In the genomic region with DNA sequence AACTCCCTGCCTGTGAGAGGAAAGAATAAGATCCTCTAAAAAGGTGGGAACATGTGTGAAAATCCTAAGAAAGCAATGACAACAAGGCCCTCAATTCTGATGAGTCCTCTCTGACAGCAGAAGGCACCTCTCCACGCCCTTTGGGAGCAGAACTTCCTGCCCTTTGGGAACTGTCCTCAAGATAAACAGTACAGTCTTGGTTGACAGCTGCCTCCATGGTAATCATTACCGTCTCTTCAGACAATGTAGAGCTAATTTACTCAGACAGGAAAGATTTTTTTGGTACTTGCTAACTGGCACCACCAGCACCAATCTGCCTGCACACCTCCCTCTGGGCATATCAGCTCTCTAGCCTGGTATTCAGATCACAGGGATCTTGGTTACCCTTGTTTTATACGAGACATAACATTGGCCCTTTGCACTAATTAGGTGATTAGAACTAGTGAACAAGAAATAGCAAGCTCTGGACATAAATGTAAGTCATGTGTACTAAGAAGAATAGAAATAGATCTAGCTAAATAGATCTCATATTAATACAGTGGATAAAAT, we compare ENCODE assay signal across 30 mouse cellular contexts. TPM values are rescaled to one million over a fixed set of nuclear protein-coding genes. Genes with fewer than 3 reads are reported as not detected.
DNase-seq lines count a peak whose midpoint lies in the region; ATAC-seq and TF ChIP-seq lines count a peak whose summit lies in the region.
"Had no signal": no experiment of that assay in that cellular context is flagged by ENCODE, and none has a peak within 500 bp of the region (broad histone marks: within the 10 kb centered on the region; RNA-seq: fewer than 3 reads in every experiment).

No protein-coding gene starts in this region.

- H3K4me3 ChIP-seq in embryonic facial prominence, embryonic 11.5 days (ENCODE audit: low read depth, low read length) = no peak overlapping the region
- no peak overlapping the region for H3K4me3 ChIP-seq in embryonic facial prominence, embryonic 10.5 days
- no peak overlapping the region for H3K4me3 ChIP-seq in midbrain, embryonic 14.5 days (replicated peaks; ENCODE audit: low read depth, low read length)
- no peak overlapping the region for H3K4me3 ChIP-seq in midbrain, embryonic 10.5 days
- no peak overlapping the region for H3K4me3 ChIP-seq in midbrain, postnatal 0 days (ENCODE audit: low read depth, low read length)
- no peak overlapping the region for H3K4me3 ChIP-seq in midbrain, embryonic 13.5 days (replicated peaks)
- H3K4me3 ChIP-seq: embryonic facial prominence, embryonic 12.5 days; embryonic facial prominence, embryonic 15.5 days; erythroblast, embryonic 14.5 days; forebrain, embryonic 10.5 days; forebrain, embryonic 12.5 days had no signal

- ATAC-seq in embryonic facial prominence, embryonic 11.5 days (replicated peaks; ENCODE audit: insufficient number of reproducible peaks, low FRiP score, low TSS enrichment, low read depth) = no peak
- no peak for ATAC-seq in midbrain, embryonic 14.5 days (ENCODE audit: low FRiP score, low TSS enrichment)
- peak; percentile 41; the same call in 1 of the 2 replicates for ATAC-seq in midbrain, postnatal 0 days (ENCODE audit: low FRiP score)
- ATAC-seq in midbrain, embryonic 13.5 days = no peak
- ATAC-seq: activated CD4-positive, CD25-positive, alpha-beta regulatory T cell, adult 4 months; CD4-positive, CD25-positive, alpha-beta regulatory T cell, adult 4 months; forebrain, embryonic 14.5 days; forebrain, embryonic 16.5 days; Patski had no signal

- 26% methylated on average over 3 of the region's 3 CpGs for WGBS in embryonic facial prominence, embryonic 11.5 days
- WGBS in embryonic facial prominence, embryonic 10.5 days = 39% methylated on average over 3 of the region's 3 CpGs
- WGBS in midbrain, embryonic 14.5 days = 49% methylated on average over 3 of the region's 3 CpGs
- WGBS in midbrain, embryonic 10.5 days = 63% methylated on average over 3 of the region's 3 CpGs
- WGBS in midbrain, postnatal 0 days = 54% methylated on average over 3 of the region's 3 CpGs
- 65% methylated on average over 3 of the region's 3 CpGs for WGBS in midbrain, embryonic 13.5 days

- no peaks in the 10 kb centered on the region for H3K9me3 ChIP-seq in embryonic facial prominence, embryonic 11.5 days (replicated peaks; ENCODE audit: control insufficient read depth, low read length)
- H3K9me3 ChIP-seq in embryonic facial prominence, embryonic 10.5 days = no peaks in the 10 kb centered on the region
- H3K9me3 ChIP-seq in midbrain, embryonic 14.5 days (ENCODE audit: control insufficient read depth, low read length) = no peaks in the 10 kb centered on the region
- no peaks in the 10 kb centered on the region for H3K9me3 ChIP-seq in midbrain, embryonic 10.5 days (replicated peaks)
- H3K9me3 ChIP-seq in midbrain, postnatal 0 days (ENCODE audit: low read length) = no peaks in the 10 kb centered on the region
- no peaks in the 10 kb centered on the region for H3K9me3 ChIP-seq in midbrain, embryonic 13.5 days
- H3K9me3 ChIP-seq: embryonic facial prominence, embryonic 12.5 days; embryonic facial prominence, embryonic 15.5 days; forebrain, embryonic 10.5 days; forebrain, embryonic 12.5 days; G1E had no signal

- H3K36me3 ChIP-seq in embryonic facial prominence, embryonic 11.5 days (replicated peaks; ENCODE audit: control insufficient read depth, insufficient read depth, low read depth, low read length) = no peaks in the 10 kb centered on the region
- H3K36me3 ChIP-seq in embryonic facial prominence, embryonic 10.5 days (replicated peaks) = no peaks in the 10 kb centered on the region
- H3K36me3 ChIP-seq in midbrain, embryonic 14.5 days (ENCODE audit: control insufficient read depth, insufficient read depth, low read length) = no peaks in the 10 kb centered on the region
- no peaks in the 10 kb centered on the region for H3K36me3 ChIP-seq in midbrain, embryonic 10.5 days
- H3K36me3 ChIP-seq in midbrain, postnatal 0 days (ENCODE audit: insufficient read depth, low read length) = no peaks in the 10 kb centered on the region
- no peaks in the 10 kb centered on the region for H3K36me3 ChIP-seq in midbrain, embryonic 13.5 days
- H3K36me3 ChIP-seq: embryonic facial prominence, embryonic 12.5 days; embryonic facial prominence, embryonic 15.5 days; forebrain, embryonic 10.5 days; forebrain, embryonic 12.5 days; G1E had no signal

- no peak overlapping the region for H3K27ac ChIP-seq in embryonic facial prominence, embryonic 11.5 days (replicated peaks; ENCODE audit: low read depth, low read length)
- H3K27ac ChIP-seq in embryonic facial prominence, embryonic 10.5 days (replicated peaks) = no peak overlapping the region
- H3K27ac ChIP-seq in midbrain, embryonic 14.5 days (replicated peaks; ENCODE audit: low read depth, low read length) = no peak overlapping the region
- no peak overlapping the region for H3K27ac ChIP-seq in midbrain, embryonic 10.5 days (replicated peaks)
- no peak overlapping the region for H3K27ac ChIP-seq in midbrain, postnatal 0 days (ENCODE audit: low read depth, low read length)
- H3K27ac ChIP-seq in midbrain, embryonic 13.5 days = no peak overlapping the region
- H3K27ac ChIP-seq: embryonic facial prominence, embryonic 12.5 days; embryonic facial prominence, embryonic 15.5 days; forebrain, embryonic 10.5 days; forebrain, embryonic 12.5 days had no signal

- DNase-seq in embryonic facial prominence, embryonic 11.5 days (ENCODE audit: low spot score) = peak; percentile 7
- DNase-seq in embryonic facial prominence, embryonic 10.5 days (ENCODE audit: low spot score) = no peak
- peak; percentile 28 for DNase-seq in midbrain, embryonic 14.5 days
- no peak for DNase-seq in midbrain, embryonic 10.5 days (ENCODE audit: low spot score)
- no peak for DNase-seq in midbrain, postnatal 0 days (ENCODE audit: low spot score)
- DNase-seq in brain, embryonic 14.5 days (ENCODE audit: low read depth) = peak; percentile 22
- no peak for DNase-seq in heart, postnatal 4 days
- DNase-seq: adrenal gland, adult 8-10 months; adrenal gland, postnatal 14 days; adrenal gland, postnatal 36 days; B cell, adult 2 months; cerebellum, adult 11 months; cerebellum, adult 18-20 months; cerebellum, adult 8-10 months; cerebellum, adult 9-11 months; cerebellum, postnatal 14 days; cerebellum, postnatal 36 days had no signal

- H3K4me1 ChIP-seq in embryonic facial prominence, embryonic 11.5 days (ENCODE audit: control insufficient read depth, insufficient read depth, low read length) = 0 out of 2 replicates have a peak, but pooled peaks cover 3% of the 10 kb centered on the region
- peaks cover 3% of the 10 kb centered on the region; the same call in 1 of the 2 replicates for H3K4me1 ChIP-seq in embryonic facial prominence, embryonic 10.5 days
- H3K4me1 ChIP-seq in midbrain, embryonic 14.5 days (ENCODE audit: control insufficient read depth, insufficient read depth, low read length) = no peaks in the 10 kb centered on the region
- no peaks in the 10 kb centered on the region for H3K4me1 ChIP-seq in midbrain, embryonic 10.5 days
- H3K4me1 ChIP-seq in midbrain, postnatal 0 days (ENCODE audit: insufficient read depth, low read length) = no peaks in the 10 kb centered on the region
- H3K4me1 ChIP-seq in midbrain, embryonic 13.5 days (replicated peaks) = no peaks in the 10 kb centered on the region
- H3K4me1 ChIP-seq: embryonic facial prominence, embryonic 12.5 days; embryonic facial prominence, embryonic 15.5 days; forebrain, embryonic 10.5 days; forebrain, embryonic 12.5 days had no signal

- H3K9ac ChIP-seq in embryonic facial prominence, embryonic 11.5 days (replicated peaks; ENCODE audit: low read length) = no peak overlapping the region
- H3K9ac ChIP-seq in midbrain, embryonic 14.5 days (replicated peaks; ENCODE audit: low read length) = no peak overlapping the region
- no peak overlapping the region for H3K9ac ChIP-seq in midbrain, postnatal 0 days (replicated peaks; ENCODE audit: low read length, poor library complexity, severe bottlenecking)
- H3K9ac ChIP-seq in midbrain, embryonic 13.5 days (replicated peaks) = no peak overlapping the region
- H3K9ac ChIP-seq: embryonic facial prominence, embryonic 12.5 days; embryonic facial prominence, embryonic 15.5 days; forebrain, embryonic 12.5 days had no signal

- no peaks in the 10 kb centered on the region for H3K27me3 ChIP-seq in embryonic facial prominence, embryonic 11.5 days (ENCODE audit: control insufficient read depth, insufficient read depth, low read length)
- H3K27me3 ChIP-seq in embryonic facial prominence, embryonic 10.5 days (replicated peaks; ENCODE audit: low read depth, poor library complexity, severe bottlenecking) = no peaks in the 10 kb centered on the region
- no peaks in the 10 kb centered on the region for H3K27me3 ChIP-seq in midbrain, embryonic 14.5 days (ENCODE audit: control insufficient read depth, insufficient read depth, low read length)
- H3K27me3 ChIP-seq in midbrain, embryonic 10.5 days (ENCODE audit: low read depth, poor library complexity, severe bottlenecking) = no peaks in the 10 kb centered on the region
- H3K27me3 ChIP-seq in midbrain, postnatal 0 days (ENCODE audit: insufficient read depth, low read length) = no peaks in the 10 kb centered on the region
- no peaks in the 10 kb centered on the region for H3K27me3 ChIP-seq in midbrain, embryonic 13.5 days
- H3K27me3 ChIP-seq: CH12.LX; embryonic facial prominence, embryonic 12.5 days; embryonic facial prominence, embryonic 15.5 days; forebrain, embryonic 12.5 days had no signal

- TF ChIP-seq POLR2A in brain, embryonic 14.5 days (IDR thresholded peaks at IDR 0.05; ENCODE audit: borderline replicate concordance, extremely low read depth, insufficient read depth, insufficient read length, poor library complexity, severe bottlenecking) = no peak

- TF ChIP-seq CTCF in midbrain, postnatal 0 days (IDR thresholded peaks at IDR 0.05) = no peak
- no peak for TF ChIP-seq CTCF in brain, embryonic 14.5 days (IDR thresholded peaks at IDR 0.05; ENCODE audit: borderline replicate concordance, extremely low read depth, insufficient read depth, insufficient read length)

- H3K4me2 ChIP-seq in embryonic facial prominence, embryonic 11.5 days (ENCODE audit: low read depth, low read length) = no peak overlapping the region
- no peak overlapping the region for H3K4me2 ChIP-seq in midbrain, embryonic 14.5 days (ENCODE audit: low read length)
- no peak overlapping the region for H3K4me2 ChIP-seq in midbrain, postnatal 0 days (ENCODE audit: low read depth, low read length, poor library complexity, severe bottlenecking)
- H3K4me2 ChIP-seq in midbrain, embryonic 13.5 days (replicated peaks) = no peak overlapping the region
- H3K4me2 ChIP-seq: embryonic facial prominence, embryonic 12.5 days; embryonic facial prominence, embryonic 15.5 days; forebrain, embryonic 12.5 days had no signal

RNA-seq across cellular contexts. Expression of a gene that starts 40.4 kb away (rescaled TPM):
- polyA plus RNA-seq in embryonic facial prominence, embryonic 11.5 days (2014; fragmentation: Nextera tagmentation; extraction: Ambion mirVana) = 48.1 and 56.1 TPM in 2 replicates
- polyA plus RNA-seq in embryonic facial prominence, embryonic 10.5 days (2016; fragmentation: Nextera tagmentation; extraction: Ambion mirVana) = 35.8 and 39.4 TPM in 2 replicates
- polyA plus RNA-seq in midbrain, embryonic 14.5 days (2014; fragmentation: Nextera tagmentation; extraction: Ambion mirVana) = 4.5 and 7.9 TPM in 2 replicates
- 34.8 and 37.7 TPM in 2 replicates for polyA plus RNA-seq in midbrain, embryonic 10.5 days (2016; fragmentation: Nextera tagmentation; extraction: Ambion mirVana)
- total RNA-seq in midbrain, postnatal 0 days (2014; rRNA removed) = 1.6 and 1.7 TPM in 2 replicates
- 1.5 TPM in 2 replicates for polyA plus RNA-seq in midbrain, postnatal 0 days (2015; fragmentation: Nextera tagmentation; extraction: Ambion mirVana)
- 14.9 TPM in 2 replicates for polyA plus RNA-seq in midbrain, embryonic 13.5 days (2015; fragmentation: Nextera tagmentation; extraction: Ambion mirVana)
- polyA plus RNA-seq in brain, embryonic 14.5 days (2012; rRNA removed) = 7.3 and 10.4 TPM in 2 replicates
- 10 to 100 TPM; 20.4 to 22.6 TPM for total RNA-seq in heart, postnatal 4 days (2021)

Comparison
In these comparisons a context has a peak if more than half of its experiments do, and no peak if none do; other contexts are left out.
1. DNase-seq: peak in embryonic facial prominence, embryonic 11.5 days (single experiment), midbrain, embryonic 14.5 days (single experiment) and brain, embryonic 14.5 days (single experiment); none in embryonic facial prominence, embryonic 10.5 days (single experiment), midbrain, embryonic 10.5 days (single experiment), midbrain, postnatal 0 days (single experiment) and heart, postnatal 4 days (single experiment).